Mouse (Mus musculus) liver, adult 2 months (tissue): ENCODE measurements around the gene Rnaseh2b.

ENCODE experiments used
- CTCF ChIP-seq: fragments of 200-500 bp; IDR thresholded peaks from 2 replicates; pipeline ENCODE4 v1.5.1; 2011; ENCODE audit warnings: low read depth, low read length, control low read depth
- POLR2A ChIP-seq: fragments of 200-500 bp; IDR thresholded peaks from 2 replicates; pipeline ENCODE4 v1.6.1; 2011; ENCODE audit warnings: low read length, control low read depth; ENCODE audit not compliant: insufficient read depth; ENCODE audit errors: extremely low read depth

DNA sequence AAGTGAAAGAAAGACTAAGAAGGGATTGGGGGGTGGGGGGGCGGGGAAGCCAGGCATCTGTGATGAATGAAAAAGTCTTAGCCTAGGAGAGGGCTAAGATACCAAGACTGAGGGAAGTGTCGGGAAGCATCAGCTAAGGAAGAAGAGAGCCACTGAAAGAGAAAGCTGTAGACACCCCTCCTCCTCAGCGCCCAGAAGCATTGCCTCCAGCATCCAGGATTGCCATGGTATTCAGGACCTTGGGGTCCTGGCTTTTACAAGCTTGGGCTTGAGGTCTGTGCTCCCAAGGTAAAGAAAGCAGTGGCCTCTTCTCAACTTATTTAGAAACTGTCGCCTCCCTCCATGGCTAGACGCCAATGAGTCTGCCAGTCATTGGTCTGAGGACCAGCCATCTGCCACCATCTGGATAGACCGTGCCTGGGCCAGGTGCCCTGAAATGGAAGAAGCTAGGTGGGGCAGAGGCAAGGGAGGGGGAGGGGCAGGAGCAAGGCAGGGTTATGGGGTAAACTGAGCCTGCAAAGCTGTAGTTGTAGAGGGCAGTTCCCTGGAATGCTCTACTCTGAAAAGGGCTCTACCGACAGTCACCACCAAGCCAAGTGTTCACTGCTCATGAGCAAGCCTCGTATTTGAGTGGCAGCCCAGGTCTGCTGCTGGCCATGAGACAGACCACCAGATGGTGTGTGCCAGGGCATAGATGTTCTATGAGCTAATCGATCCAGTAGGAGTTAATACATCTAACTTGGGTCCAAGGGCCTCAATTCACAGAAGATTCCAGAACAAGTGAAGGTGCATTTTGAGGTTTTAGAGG lies 97.5 kb downstream of the Rnaseh2b start:
- TF ChIP-seq CTCF (no peak), POLR2A (no peak)
